Mouse (Mus musculus): ENCODE measurements around the gene Prr11. TPM values are rescaled to one million over a fixed set of nuclear protein-coding genes. Genes with fewer than 3 reads are reported as not detected.

Gene Prr11
- polyA plus RNA-seq, 1 experiment from 2014 or later = 12.4 TPM

GRCm38 (mm10) chr11:87109519-87110171 is 1.1 kb upstream of the Prr11 start:
- Histone ChIP-seq H3K4me1 (ENCODE audit: control insufficient read depth, insufficient read depth, low read length) (peaks cover 11% of the 10 kb centered on the region), H3K4me2 (peak overlapping the region; percentile 69), H3K27me3 (ENCODE audit: control insufficient read depth, insufficient read depth, low read length) (no peaks in the 10 kb centered on the region), H3K9me3 (replicated peaks; ENCODE audit: control insufficient read depth, low read length) (no peaks in the 10 kb centered on the region), H3K36me3 (ENCODE audit: control insufficient read depth, insufficient read depth, low read length) (peaks cover 2% of the 10 kb centered on the region; the same call in 1 of the 2 replicates), H3K4me3 (ENCODE audit: low read depth, low read length) (peak overlapping the region; percentile 99), H3K27ac (ENCODE audit: low read depth, low read length) (peak overlapping the region; percentile 93), H3K9ac (ENCODE audit: low read depth, low read length) (peak overlapping the region; percentile 92)
- WGBS (ENCODE audit: insufficient replicate concordance) = under 1% methylated on average over 42 of the region's 42 CpGs
- no peak for ATAC-seq (replicated peaks; ENCODE audit: insufficient number of reproducible peaks, low FRiP score, low TSS enrichment)

- WGBS (ENCODE audit: insufficient replicate concordance) = 0% methylated on average over 40 of the region's 40 CpGs
- Histone ChIP-seq H3K4me1 (ENCODE audit: control insufficient read depth, insufficient read depth, low read length) (peaks cover 11% of the 10 kb centered on the region), H3K9me3 (replicated peaks; ENCODE audit: control insufficient read depth, low read length) (no peaks in the 10 kb centered on the region), H3K4me2 (peak within 1 kb of the TSS; percentile 72), H3K27ac (ENCODE audit: low read depth, low read length) (peak within 1 kb of the TSS; percentile 93), H3K9ac (ENCODE audit: low read depth, low read length) (peak within 1 kb of the TSS; percentile 92), H3K4me3 (ENCODE audit: low read depth, low read length) (peak within 1 kb of the TSS; percentile 99), H3K27me3 (ENCODE audit: control insufficient read depth, insufficient read depth, low read length) (no peaks in the 10 kb centered on the region), H3K36me3 (ENCODE audit: control insufficient read depth, insufficient read depth, low read length) (peaks cover 5% of the 10 kb centered on the region; the same call in 1 of the 2 replicates)
- ATAC-seq (replicated peaks; ENCODE audit: insufficient number of reproducible peaks, low FRiP score, low TSS enrichment) = peak; percentile 99
Measured at GRCm38 (mm10) chr11:87108755-87109518, 429 bp upstream of the Prr11 start, which contains the start of gene Ska2. Gene Ska2 (plus strand): TSS chr11:87109234.

- ATAC-seq (replicated peaks; ENCODE audit: insufficient number of reproducible peaks, low FRiP score, low TSS enrichment) = no peak
- H3K4me3 ChIP-seq (ENCODE audit: low read depth, low read length) = peak overlapping the region; percentile 94
- peaks cover 19% of the 10 kb centered on the region for H3K4me1 ChIP-seq (ENCODE audit: control insufficient read depth, insufficient read depth, low read length)
- H3K9me3 ChIP-seq (replicated peaks; ENCODE audit: control insufficient read depth, low read length) = no peaks in the 10 kb centered on the region
- H3K36me3 ChIP-seq (ENCODE audit: control insufficient read depth, insufficient read depth, low read length) = peaks cover 18% of the 10 kb centered on the region
- H3K4me2 ChIP-seq = peak overlapping the region; percentile 88
- no peaks in the 10 kb centered on the region for H3K27me3 ChIP-seq (ENCODE audit: control insufficient read depth, insufficient read depth, low read length)
- peak overlapping the region; percentile 83 for H3K9ac ChIP-seq (ENCODE audit: low read depth, low read length)
- WGBS (ENCODE audit: insufficient replicate concordance) = 44% methylated on average over 2 of the region's 2 CpGs
- peak overlapping the region; percentile 24 for H3K27ac ChIP-seq (ENCODE audit: low read depth, low read length)
Measured at GRCm38 (mm10) chr11:87087142-87087541, 21.4 kb downstream of the Prr11 start.

- Histone ChIP-seq H3K9ac (ENCODE audit: low read depth, low read length) (peak within 1 kb of the TSS; percentile 83), H3K36me3 (ENCODE audit: control insufficient read depth, insufficient read depth, low read length) (peaks cover 13% of the 10 kb centered on the region), H3K9me3 (replicated peaks; ENCODE audit: control insufficient read depth, low read length) (no peaks in the 10 kb centered on the region), H3K27ac (ENCODE audit: low read depth, low read length) (peak within 1 kb of the TSS; percentile 24), H3K4me2 (peak within 1 kb of the TSS; percentile 88), H3K4me1 (ENCODE audit: control insufficient read depth, insufficient read depth, low read length) (peaks cover 19% of the 10 kb centered on the region), H3K4me3 (ENCODE audit: low read depth, low read length) (peak within 1 kb of the TSS; percentile 94), H3K27me3 (ENCODE audit: control insufficient read depth, insufficient read depth, low read length) (no peaks in the 10 kb centered on the region)
- 2% methylated on average over 43 of the region's 43 CpGs for whole genome bisulfite sequencing (ENCODE audit: insufficient replicate concordance)
- ATAC-seq (replicated peaks; ENCODE audit: insufficient number of reproducible peaks, low FRiP score, low TSS enrichment) = peak; percentile 75
Measured at GRCm38 (mm10) chr11:87086290-87086984, 22.1 kb downstream of the Prr11 start, which contains the start of gene Smg8. Gene Smg8 (minus strand): TSS chr11:87086774.

- Histone ChIP-seq H3K4me1 (ENCODE audit: control insufficient read depth, insufficient read depth, low read length) (peaks cover 19% of the 10 kb centered on the region), H3K4me3 (ENCODE audit: low read depth, low read length) (peak overlapping the region; percentile 94), H3K27me3 (ENCODE audit: control insufficient read depth, insufficient read depth, low read length) (no peaks in the 10 kb centered on the region), H3K9ac (ENCODE audit: low read depth, low read length) (no peak overlapping the region), H3K27ac (ENCODE audit: low read depth, low read length) (no peak overlapping the region), H3K36me3 (ENCODE audit: control insufficient read depth, insufficient read depth, low read length) (peaks cover 11% of the 10 kb centered on the region), H3K4me2 (peak overlapping the region; percentile 88), H3K9me3 (replicated peaks; ENCODE audit: control insufficient read depth, low read length) (no peaks in the 10 kb centered on the region)
- ATAC-seq (replicated peaks; ENCODE audit: insufficient number of reproducible peaks, low FRiP score, low TSS enrichment) = no peak
- WGBS (ENCODE audit: insufficient replicate concordance) = 87% methylated on average over 13 of the region's 13 CpGs
Measured at GRCm38 (mm10) chr11:87085461-87085860, 23.0 kb downstream of the Prr11 start.

DNA sequence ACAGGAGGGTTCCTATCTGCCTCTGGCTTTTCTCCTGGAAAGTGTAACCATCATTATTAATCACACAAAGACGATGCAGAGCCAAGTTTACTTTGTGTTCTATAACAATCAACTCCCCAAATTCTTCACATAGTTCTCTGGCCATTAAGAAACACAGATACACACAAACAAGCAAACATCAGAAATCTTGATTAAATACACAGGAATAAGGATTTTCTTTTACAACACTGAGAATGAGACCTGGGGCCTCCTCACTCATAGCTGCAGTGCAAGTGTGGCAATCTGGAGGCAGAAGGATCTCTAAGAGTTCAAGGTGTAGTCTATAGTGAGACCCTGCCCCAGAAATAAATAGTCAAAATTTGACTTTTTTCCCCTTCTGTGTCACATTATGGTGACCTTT is 24.8 kb downstream of the Prr11 start:
- peaks cover 19% of the 10 kb centered on the region for H3K4me1 ChIP-seq (ENCODE audit: control insufficient read depth, insufficient read depth, low read length)
- no peak overlapping the region for H3K4me2 ChIP-seq
- no peak for ATAC-seq (replicated peaks; ENCODE audit: insufficient number of reproducible peaks, low FRiP score, low TSS enrichment)
- no peak overlapping the region for H3K4me3 ChIP-seq (ENCODE audit: low read depth, low read length)
- 81% methylated on average over 1 of the region's 1 CpGs for WGBS (ENCODE audit: insufficient replicate concordance)
- H3K9me3 ChIP-seq (replicated peaks; ENCODE audit: control insufficient read depth, low read length) = no peaks in the 10 kb centered on the region
- H3K9ac ChIP-seq (ENCODE audit: low read depth, low read length) = no peak overlapping the region
- H3K36me3 ChIP-seq (ENCODE audit: control insufficient read depth, insufficient read depth, low read length) = peaks cover 11% of the 10 kb centered on the region
- no peak overlapping the region for H3K27ac ChIP-seq (ENCODE audit: low read depth, low read length)
- H3K27me3 ChIP-seq (ENCODE audit: control insufficient read depth, insufficient read depth, low read length) = no peaks in the 10 kb centered on the region

DNA sequence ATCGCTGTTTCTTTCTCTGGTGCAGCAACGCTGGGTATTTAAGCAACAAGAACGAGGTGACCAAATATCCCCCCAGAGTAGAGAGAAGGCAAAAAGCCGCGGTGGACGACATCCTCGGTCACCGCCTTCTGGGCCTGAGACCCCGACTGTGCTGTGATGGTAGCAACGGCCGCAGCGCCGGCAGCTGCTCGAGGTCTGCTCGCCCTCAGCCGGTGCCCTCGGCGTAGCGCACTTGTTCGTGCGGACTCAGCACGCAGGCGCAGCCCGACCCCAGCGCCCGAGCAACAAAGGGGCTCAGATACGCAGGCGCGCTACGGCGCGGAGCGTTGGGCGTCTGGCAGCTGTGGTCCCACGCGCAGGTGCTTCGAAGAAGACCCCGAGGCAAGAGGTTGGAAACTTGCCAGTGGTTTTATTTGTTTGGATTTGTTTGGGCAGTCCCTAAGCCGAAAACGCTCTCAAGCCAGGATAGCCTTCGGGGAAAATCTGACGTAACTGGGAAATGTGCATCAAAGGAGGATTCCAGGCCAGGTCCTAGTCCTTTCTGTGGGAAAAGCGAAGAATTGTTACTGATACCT is 34.6 kb downstream of the Prr11 start, which contains the start of gene Gdpd1:
TSS of gene Gdpd1 (minus strand) at position 197 of the 575 bp plus-strand sequence.
- Histone ChIP-seq H3K27ac (ENCODE audit: low read depth, low read length) (peak within 1 kb of the TSS; percentile 76), H3K27me3 (ENCODE audit: control insufficient read depth, insufficient read depth, low read length) (no peaks in the 10 kb centered on the region), H3K36me3 (ENCODE audit: control insufficient read depth, insufficient read depth, low read length) (peaks cover 5% of the 10 kb centered on the region), H3K9me3 (replicated peaks; ENCODE audit: control insufficient read depth, low read length) (no peaks in the 10 kb centered on the region), H3K4me1 (ENCODE audit: control insufficient read depth, insufficient read depth, low read length) (no peaks in the 10 kb centered on the region), H3K4me3 (ENCODE audit: low read depth, low read length) (peak within 1 kb of the TSS; percentile 59), H3K9ac (ENCODE audit: low read depth, low read length) (peak within 1 kb of the TSS; percentile 93), H3K4me2 (peak within 1 kb of the TSS; percentile 98)
- 2% methylated on average over 43 of the region's 43 CpGs for WGBS (ENCODE audit: insufficient replicate concordance)
- ATAC-seq (replicated peaks; ENCODE audit: insufficient number of reproducible peaks, low FRiP score, low TSS enrichment) = peak; percentile 89

GRCm38 (mm10) chr11:87073343-87073865 is 35.1 kb downstream of the Prr11 start:
- no peaks in the 10 kb centered on the region for H3K27me3 ChIP-seq (ENCODE audit: control insufficient read depth, insufficient read depth, low read length)
- H3K4me2 ChIP-seq = peak overlapping the region; percentile 98
- WGBS (ENCODE audit: insufficient replicate concordance) = 1% methylated on average over 24 of the region's 24 CpGs
- H3K9me3 ChIP-seq (replicated peaks; ENCODE audit: control insufficient read depth, low read length) = no peaks in the 10 kb centered on the region
- no peaks in the 10 kb centered on the region for H3K4me1 ChIP-seq (ENCODE audit: control insufficient read depth, insufficient read depth, low read length)
- peaks cover 5% of the 10 kb centered on the region for H3K36me3 ChIP-seq (ENCODE audit: control insufficient read depth, insufficient read depth, low read length)
- peak overlapping the region; percentile 59 for H3K4me3 ChIP-seq (ENCODE audit: low read depth, low read length)
- peak overlapping the region; percentile 93 for H3K9ac ChIP-seq (ENCODE audit: low read depth, low read length)
- ATAC-seq (replicated peaks; ENCODE audit: insufficient number of reproducible peaks, low FRiP score, low TSS enrichment) = peak; percentile 49; the same call in 1 of the 2 replicates
- peak overlapping the region; percentile 76 for H3K27ac ChIP-seq (ENCODE audit: low read depth, low read length)
